Mouse (Mus musculus): ENCODE results near the gene Foxn3.
"Not testable (repeated sequence)": the region's sequence is repeated elsewhere in the genome, so short reads cannot be mapped to it uniquely, and the experiment has no call there.

The Foxn3 gene

DNA sequence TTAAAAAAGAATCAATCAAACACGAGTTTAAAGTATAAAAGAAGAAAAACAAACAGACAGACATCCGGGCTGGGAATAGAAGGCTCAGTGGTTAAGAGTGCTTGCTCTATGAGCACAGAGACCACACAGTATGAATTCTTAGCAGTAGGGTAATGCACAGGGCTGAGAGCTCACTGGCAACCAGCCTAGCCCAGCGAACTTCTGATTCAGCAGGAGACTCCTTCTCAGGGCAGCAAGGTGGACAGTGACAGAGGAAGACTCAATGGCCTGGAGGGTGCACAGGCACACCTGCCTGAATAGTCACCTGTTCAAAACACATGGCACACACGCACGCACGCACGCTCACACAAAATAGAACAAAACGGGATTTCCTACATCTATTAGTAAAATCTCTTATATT lies 353.6 kb downstream of the Foxn3 start:
- no peak for DNase-seq

DNA sequence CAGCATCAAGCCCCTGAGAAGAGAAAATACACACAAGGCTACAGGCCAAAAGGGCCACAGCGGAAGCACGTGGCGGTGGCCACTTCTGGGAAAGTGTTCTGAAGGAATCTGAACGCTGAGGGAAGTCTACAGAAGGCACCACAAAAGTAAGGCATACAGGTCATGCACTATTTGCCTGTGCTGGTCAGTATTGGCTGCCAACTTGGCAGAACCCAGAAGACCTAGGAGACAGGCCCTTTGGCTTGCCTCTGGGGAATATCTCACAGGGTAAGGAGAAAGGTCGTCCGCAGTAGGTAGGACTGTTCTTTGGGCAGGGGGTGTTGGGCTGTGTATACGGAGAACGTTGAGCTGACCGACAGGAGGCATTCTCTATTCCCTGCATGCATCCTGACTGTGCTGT lies 355.1 kb downstream of the Foxn3 start:
- DNase-seq = no peak

DNA sequence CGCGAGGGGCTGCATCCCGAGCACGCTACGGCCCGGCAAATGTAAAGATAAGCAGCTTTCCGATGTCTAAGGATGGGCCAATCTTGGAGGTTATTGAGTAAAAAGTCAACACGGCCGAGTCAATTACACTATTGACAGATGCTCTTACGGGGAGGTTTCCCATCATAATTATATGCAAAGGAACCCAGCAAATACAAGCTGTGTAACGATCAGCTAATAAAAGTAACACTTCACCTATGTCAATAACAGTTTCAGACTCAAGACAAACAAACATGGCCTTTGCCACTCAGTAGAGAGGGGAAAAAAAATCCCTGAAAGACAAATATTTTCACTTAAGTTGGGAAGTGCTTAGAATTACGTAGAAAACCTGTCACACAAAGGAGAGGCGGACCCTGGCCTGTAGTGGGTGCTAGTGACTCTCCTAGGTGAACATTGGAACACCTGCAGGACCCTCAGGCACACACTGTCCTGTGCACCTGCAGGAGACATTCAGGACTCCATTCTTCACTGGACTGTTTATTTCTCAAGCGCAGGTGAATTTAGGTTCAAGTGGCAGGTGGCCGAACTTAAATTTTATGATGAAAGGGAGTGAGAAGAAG lies 356.3 kb downstream of the Foxn3 start:
- no peak for DNase-seq

DNA sequence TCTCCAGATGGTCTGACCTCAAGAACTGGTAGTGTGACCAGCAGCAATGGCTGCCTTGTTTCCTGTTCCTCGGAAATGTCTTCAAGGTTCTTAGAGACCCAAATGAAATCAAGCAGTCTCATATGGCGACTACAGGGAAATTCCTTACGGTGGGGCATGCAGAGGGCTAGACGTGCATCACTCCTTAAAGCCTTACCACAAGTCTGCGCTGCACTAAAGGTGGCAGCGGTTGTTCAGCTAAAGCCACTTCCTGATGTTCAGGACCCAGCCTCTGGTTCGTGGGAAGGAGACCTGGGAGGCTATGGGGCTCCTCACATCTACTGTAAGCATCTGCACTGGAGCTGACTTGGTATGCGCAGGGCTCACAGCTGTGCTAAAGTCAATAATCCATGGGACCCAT lies 357.6 kb downstream of the Foxn3 start:
- no peak for DNase-seq

DNA sequence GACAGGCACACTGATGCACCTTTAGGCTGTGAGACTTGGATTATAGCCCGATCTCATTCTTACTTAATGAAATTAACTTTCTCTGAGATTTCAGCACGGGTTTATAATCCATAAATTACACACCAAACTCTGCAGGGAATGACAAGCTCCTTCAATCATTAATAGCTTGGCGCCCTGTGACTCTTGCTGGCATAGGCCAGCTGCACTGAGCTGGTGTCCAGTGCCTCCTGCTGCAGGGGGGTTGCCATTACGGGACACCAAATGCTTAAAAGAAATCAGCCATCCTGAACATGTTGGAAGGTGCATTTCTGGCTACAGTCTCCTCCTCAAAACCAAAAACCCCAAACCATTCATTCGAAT lies 364.3 kb downstream of the Foxn3 start:
- peak; percentile 64 for DNase-seq

DNA sequence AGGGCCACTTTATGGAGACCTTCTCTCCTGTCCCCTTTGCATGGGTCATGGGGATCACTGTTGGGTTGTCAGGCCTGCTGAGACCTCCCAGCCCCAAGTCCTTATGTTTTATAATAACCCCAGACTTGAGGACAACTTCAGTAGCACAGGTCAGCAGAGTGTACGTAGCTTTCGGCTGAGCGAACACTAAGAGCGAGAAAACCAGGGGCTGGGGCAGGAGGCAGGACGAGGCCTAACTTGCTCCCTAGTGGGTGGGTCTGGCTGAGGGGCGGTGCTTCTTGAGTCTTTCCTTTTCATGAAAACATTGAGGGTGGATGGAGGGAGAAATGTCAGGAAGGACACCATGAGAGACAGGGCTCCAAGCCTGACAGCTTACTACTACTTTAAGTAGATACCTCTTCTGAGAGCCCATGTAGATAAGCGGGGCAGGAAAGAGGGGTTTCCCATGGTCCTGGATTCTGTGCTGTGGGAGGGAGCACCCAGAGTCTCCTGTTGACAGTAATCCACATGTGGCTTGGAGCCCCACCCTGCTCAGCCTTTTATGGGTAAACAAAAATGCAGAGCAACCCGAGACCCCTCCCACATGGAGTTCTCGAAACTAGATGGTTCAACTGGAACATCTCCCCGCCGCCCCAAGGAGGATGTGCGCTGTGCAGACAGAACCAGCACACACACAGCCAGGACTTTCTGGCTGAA lies 364.8 kb downstream of the Foxn3 start:
- DNase-seq = no peak

DNA sequence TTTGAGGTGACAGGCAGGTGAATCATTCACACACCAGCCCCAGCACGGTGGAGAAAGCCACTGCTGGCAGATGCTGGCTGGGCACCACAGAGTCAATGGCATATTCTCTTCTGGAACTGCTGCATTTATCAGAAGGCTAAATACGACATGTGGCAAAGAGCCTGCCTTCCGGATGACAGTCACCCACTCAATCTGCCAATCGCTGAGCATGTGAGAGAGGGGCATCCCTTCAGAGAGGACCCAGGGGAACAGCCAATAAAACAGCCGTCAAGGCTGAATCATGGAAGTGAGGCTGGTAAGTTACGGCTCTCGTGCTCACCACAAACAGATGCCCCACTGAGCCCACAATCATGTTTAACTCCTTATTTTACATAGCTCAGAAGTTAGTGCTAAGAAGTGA lies 366.4 kb downstream of the Foxn3 start:
- no peak for DNase-seq

DNA sequence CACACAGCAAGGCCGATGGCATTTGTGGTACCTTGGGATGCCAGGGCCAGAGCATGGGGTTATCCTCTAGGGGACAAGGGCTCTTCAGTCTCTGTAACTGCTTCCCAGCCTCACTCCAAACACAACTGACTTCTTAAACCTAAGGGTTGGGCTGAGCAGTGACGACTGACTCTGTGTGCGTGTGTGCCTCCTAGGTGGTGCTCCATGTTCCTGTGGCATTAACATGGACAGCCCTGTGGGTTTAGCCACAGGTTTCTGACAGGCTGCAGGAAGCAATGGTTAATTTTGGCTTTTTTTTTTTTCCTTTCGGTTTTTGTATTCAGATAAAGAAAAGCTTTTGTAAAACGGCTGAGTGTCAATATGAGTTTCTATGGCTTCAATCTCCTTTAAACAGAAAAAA lies 367.7 kb downstream of the Foxn3 start:
- DNase-seq = no peak

DNA sequence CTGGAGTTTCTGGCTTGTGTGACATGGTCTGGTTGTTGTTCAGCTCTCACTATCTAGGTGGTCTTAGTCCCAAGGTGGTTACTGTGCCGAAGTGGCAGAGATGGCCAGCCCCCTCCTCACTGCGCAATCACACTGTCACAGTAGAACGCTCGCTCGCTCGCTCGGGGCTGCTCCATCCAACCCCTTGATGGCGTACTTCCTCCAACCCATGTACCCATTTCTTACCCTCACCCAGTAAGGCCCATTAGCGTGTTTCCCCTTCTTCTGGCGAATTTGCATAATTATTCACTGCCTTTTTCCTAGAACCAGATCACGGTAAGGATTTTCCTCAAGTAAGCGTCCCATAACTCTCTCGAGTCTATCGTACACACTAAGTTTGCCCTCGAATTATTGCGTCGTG lies 369.3 kb downstream of the Foxn3 start:
- DNase-seq = not testable (repeated sequence)

DNA sequence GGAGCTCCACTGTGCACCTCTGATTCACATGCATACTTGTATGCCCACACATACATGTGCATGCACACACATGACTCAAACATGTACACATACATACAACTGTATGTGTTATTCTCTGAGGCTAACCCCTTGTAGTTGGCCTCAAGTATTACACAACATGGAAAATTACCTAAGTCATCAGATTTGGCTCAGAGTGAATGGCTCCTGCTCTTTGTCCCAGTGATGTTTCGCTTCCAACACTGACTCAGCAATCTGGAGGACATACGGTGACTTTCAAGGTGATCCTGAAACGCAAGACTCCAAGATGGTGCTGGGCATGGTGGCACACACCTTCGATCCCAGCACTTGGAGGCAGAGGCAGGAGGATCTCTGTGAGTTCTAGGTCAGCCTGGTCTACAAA lies 375.7 kb downstream of the Foxn3 start:
- no peak for DNase-seq

DNA sequence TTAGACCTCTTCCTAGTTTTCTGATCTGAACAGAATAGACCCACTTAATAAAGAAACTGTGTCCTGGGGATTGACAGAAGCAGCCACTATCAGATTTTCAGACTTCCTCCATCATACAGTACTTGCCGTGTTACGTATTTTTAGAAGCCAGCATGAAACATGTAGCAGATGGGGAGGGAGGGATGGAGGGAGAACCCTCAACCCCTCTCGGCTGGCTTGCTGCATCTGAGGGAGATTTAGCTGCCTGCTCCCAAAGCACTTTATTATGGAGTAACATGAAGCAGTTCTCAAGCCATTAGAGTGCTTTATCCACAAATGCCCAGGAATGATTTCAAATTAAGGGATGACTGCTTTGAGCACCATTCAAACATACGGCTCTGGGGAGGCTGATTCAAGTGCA lies 377.1 kb downstream of the Foxn3 start:
- DNase-seq = no peak

DNA sequence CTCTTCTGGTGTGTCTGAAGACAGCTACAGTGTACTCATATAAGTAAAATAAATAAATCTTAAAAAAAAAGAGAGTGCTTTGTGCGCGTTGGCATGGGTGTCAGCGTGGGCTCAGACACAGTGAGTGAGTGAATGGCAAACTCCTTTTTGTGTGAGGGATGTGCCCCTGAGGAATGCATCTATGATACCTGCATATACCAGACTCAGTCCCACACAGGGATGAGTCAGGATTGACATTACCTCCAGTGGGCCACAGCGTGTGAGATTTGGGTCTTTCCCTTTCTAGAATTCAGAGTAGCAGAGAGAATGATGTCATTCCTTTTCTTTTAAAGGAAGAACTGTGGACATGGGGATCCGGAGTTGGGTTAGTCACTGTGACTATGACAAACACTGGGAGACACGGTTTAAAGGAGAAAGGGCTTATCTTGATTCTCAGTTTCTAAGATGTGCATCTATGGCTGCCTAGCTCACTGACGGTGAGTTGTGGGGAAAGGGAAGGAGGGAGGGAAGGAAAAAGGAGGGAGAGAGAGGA lies 380.1 kb downstream of the Foxn3 start:
- DNase-seq = no peak

DNA sequence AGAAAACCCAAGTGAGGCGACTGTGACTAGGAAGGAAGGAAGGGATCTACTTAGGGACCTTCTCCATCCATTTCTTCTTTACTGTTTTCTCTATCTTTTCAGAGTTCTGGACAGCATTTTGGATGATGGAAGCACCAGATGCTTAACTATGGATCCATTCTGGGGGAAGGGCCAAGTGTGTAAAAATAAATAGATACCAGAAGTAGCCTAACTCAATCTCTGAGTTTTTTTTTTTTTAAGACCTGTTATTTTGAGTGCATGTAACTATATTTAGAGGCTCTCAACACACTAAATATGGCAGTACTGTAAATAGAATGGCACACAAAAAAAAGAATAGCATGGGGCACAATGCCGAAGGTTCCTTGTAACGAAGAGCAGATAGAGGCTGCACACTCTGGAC lies 381.0 kb downstream of the Foxn3 start:
- no peak for DNase-seq

DNA sequence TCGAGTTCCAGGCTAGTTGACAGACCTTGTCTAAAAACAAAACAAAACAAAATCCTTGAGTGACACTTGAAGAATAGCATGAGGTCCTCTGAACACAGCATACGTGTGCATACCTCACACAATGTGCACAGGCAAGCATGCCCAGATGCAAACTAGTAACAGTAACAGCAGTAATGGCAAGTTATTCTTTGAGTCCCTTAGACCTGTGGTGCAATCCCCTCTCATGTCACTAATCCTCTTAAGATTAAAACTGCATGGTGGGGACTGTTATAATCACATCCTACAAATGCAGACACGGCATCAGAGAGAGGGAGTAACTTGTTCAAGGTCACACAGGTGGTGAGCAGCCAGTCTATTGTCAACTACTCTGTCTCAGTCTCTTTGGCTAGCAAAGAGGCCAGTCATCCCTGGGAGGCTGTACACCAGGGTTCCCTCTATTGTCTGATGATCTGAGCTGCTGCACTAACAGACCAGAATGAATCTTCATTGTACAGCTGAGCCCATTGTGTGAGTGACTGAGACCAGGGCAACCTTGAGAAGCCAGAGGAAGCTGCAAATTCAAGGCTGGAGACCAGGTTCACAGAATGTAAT lies 383.1 kb downstream of the Foxn3 start:
- DNase-seq = no peak

DNA sequence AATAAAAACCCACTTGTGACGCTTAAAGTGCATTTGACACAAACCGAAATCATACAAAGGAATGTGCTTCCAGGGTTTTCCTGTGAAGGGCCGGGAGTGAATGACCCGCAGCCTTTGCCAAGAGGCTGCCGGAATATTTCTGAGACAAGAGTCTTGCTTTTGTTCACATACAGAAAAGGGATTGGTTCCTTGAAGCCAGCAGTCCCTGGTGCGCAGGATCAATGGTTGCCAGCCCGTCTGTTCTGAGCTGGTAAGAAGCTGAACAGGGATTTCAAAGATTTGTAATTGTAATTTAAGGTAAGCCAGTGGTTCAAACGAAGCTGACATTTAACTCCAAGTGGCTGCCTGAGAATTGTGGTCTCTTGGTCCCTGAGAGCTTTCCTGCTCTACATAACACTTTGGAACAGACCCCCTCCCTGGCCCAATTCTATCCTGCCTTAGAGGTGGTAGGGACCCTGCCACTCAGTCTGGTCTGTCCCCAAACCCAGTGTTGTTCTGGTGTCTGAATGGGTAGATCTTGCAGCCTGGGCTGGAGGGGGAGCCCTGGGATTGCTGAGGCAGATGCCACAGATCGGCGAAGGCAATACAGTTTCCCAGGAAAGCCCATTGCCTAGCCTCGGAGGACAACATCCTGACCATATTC lies 388.3 kb downstream of the Foxn3 start:
- DNase-seq = no peak

DNA sequence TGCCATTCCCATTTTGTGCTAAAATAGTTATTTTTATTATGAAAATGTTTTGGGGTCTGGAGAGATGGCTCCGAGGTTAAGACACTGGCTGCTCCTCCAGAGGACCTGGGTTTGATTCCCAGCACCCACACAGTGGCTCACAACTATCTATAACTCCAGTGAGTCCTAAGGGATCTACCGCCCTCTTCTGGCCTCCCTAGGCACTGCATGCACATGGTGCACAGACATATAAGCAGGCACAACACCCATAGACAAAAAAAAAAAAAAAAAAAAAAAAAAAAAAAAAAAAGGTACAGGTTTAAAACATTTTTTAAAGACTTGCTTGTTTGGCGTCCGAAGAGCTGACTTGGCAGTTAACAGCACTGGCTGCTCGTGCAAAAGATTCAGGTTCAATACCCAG lies 391.2 kb downstream of the Foxn3 start:
- DNase-seq = no peak

DNA sequence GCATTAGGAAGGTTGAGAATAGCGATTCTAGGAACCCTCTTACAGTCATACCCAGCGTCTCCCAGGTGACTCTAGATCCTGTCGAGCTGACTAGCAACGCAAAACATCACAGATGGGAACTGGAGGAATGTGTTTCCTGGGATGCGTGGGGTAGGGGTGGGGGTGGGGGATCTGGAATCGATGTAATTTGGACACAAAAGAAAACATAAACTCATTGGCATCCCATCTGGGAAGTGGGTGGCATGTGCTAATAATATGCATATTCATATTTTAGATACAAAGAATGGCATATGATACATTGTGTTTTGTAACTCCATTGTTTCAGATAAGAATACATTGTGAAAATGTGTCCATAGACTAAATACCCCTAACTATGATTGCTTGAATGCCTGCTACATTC lies 393.5 kb downstream of the Foxn3 start:
- no peak for DNase-seq

DNA sequence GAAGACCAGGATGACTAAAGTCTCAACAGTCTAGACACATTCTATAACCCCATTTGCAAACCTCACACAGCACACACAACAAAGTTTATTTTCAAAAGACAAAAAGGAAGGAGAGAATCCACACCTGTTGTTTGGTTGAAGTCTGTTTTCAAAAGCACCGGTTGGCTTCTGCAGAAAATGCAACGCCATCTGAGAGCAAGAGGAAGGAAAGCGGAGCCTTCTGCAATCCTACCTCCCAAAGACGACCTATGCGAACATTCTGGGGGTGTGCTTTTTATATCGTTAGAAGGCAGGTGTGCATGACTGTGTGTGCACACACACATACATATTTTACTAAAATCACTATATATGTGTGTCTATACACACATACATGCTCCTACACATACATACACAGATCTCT lies 397.3 kb downstream of the Foxn3 start:
- no peak for DNase-seq

DNA sequence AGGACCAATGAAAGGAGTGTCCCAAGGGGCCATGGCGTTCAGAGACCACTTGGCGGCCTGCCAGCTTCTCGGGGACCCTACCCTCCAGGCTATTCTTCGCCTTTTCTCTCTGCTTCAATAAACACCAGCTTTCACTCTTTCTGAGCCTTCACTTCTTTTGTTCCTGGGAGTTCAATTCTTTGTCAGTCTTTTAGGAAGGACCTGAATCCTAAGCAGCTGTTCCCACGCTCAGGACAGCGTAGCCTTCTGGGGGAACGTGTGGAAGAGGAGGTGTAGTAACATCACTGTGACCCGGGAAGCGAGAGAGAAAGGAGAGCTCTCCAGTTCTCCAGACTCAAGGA lies 400.1 kb downstream of the Foxn3 start:
- no peak for DNase-seq

DNA sequence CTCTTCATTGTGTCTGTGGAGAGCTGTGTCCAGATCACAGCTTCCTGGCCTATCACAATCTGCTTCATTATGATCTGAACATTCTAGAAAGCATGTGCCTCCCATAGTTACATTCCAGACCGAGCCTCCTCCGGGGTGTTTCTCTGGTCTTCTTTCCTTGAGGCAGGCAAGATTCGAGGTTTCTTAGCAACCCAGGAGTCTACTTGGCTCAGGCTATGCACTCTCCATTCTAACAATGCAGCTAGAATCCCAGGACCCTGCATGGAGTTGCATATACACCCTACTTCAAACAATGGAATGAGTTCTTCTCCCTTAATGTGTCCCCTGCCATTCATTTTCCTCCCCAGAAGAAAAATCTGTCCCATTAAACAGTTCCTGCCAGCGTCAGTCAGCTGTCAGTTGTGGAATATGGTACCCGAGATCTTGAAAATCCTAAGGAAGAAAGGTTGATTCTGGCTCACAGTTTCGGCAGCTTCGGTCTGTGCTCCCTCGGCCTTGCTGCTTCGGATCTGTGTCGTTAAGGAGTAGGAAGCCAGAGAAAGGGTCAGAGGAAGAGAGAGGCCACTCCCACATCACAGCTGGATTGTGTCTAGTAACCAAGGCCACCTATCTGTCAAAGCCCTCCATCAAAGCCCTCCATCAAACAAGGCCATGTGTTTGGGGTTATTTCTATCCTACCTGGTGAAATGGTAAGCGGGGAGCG lies 400.6 kb downstream of the Foxn3 start:
- no peak for DNase-seq

DNA sequence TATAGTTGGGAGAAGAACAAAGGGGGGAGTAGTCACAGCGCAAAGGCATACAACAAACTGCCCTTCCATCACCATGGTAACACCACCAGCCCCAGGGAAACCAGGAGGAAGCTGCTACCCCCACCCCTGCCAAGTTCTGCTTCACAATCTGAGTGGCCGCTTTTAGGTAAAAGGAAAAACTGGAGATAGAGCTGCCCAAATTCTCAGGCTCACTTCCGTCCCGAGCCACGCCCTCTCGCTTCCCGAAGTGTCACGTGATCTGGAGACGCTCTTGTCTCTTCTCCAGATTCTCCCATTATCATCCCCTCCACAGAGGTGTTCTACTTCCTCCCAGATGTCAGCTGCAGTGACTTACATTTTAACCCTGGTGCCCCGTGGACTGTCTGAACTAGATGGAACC lies 401.2 kb downstream of the Foxn3 start:
- DNase-seq = no peak

DNA sequence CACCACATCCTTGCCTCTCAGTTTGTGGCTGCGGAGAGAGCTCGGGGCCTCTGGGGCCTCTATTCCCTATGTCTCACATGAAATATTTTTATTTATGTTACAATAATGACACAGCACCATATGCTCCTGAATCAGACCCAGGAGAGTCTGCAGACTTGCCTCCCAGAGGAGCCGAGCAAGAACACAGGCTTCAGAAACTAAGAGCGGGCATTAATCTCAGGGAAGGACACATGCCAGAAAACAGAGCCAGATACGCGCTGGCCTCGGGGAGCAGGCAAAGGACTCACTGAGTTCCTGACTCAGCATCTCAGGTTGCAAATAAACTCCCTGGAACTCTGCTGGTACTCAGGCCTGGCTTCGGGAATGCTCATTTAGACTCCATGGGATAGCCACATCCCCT lies 403.3 kb downstream of the Foxn3 start:
- peak; percentile 36 for DNase-seq

DNA sequence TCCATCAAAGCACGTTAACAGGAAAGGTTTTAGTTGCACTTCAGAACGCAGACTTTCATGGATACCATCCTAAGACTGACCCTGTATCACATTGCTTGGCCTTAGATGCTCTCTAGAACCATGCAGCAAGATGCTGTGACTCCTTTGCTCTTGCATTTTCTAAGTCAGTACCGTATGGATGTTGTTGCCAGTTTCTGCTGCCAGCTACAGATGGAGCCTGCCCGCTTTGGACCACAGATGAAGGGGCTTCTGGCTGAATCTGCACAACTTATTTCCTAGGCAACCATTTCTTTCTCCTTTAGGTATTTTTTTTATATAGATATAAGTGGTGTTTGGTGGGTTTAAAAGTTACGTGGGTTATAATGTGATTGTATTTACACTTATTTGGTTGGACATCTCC lies 407.5 kb downstream of the Foxn3 start:
- DNase-seq = no peak

DNA sequence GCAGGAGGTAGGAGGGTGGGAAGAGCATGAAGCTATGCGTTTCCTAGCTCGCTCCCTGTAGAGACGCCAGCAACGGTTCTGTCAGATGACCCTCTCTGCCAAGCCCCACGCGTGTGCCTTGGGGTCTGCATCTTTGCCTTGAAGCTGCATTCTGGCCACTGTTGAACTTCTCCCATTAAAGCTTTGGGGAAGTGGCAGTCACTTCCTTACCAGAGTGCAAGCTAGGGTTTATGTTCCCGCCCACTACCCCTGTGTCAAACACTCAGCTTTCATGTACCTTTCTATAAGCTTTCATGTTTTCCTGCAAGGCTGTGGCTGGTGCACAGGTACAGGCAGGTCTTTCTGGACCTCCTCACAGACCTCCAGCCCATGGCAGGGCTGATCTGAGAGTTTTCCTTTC lies 409.2 kb downstream of the Foxn3 start:
- no peak for DNase-seq

Data from cerebellum, adult 9-11 months (tissue).